Mouse (Mus musculus) CH12.LX (cell line): ENCODE data around the gene Ankrd11. TPM values are rescaled to one million over a fixed set of nuclear protein-coding genes. Genes with fewer than 3 reads are reported as not detected.

ENCODE experiments used
- DNase-seq: peaks from one replicate; pipeline ENCODE4 v3.0.0-alpha.2; 2013; ENCODE audit errors: extremely low read depth
- H3K27ac ChIP-seq: 2 replicates; pipeline ENCODE4 v1.5.1; 2012; ENCODE audit warnings: low read depth, mild to moderate bottlenecking, control low read depth, moderate library complexity; ENCODE audit not compliant: insufficient read depth
- H3K27me3 ChIP-seq: replicated peaks from 2 replicates; pipeline ENCODE3; 2012; ENCODE audit warnings: inconsistent platforms
- H3K36me3 ChIP-seq, 2 experiments: replicated peaks in 1 of 2; 2 replicates each; pipeline versions ENCODE3 to v1.6.1; 2012; ENCODE audit warnings: inconsistent platforms in 1 of 2, low read length in 1 of 2, mild to moderate bottlenecking in 1 of 2, mixed read lengths in 1 of 2, moderate library complexity in 1 of 2; ENCODE audit not compliant: control insufficient read depth in 1 of 2, insufficient read depth in 1 of 2
- H3K4me1 ChIP-seq, 2 experiments: 2 replicates each; pipeline ENCODE4 v1.6.1; 2012; ENCODE audit warnings: inconsistent platforms in 1 of 2, moderate library complexity in 1 of 2; ENCODE audit not compliant: insufficient read depth in 2 of 2, control insufficient read depth in 1 of 2
- H3K4me2 ChIP-seq: 2 replicates; pipeline ENCODE4 v1.6.1; 2012; ENCODE audit warnings: low read depth, mild to moderate bottlenecking, control low read depth; ENCODE audit not compliant: poor library complexity, insufficient read depth, severe bottlenecking
- H3K4me3 ChIP-seq, 3 experiments: fragments of 150-350 bp in 1 of 3; sonication (generic) in 1 of 3; replicated peaks in 1 of 3; 2 replicates each; pipeline versions ENCODE3 to v1.5.1; 2011 to 2012; ENCODE audit warnings: low read depth in 2 of 3, low read length in 2 of 3, mild to moderate bottlenecking in 2 of 3, moderate library complexity in 2 of 3, control low read depth in 1 of 3, improper control_type of control experiment in 1 of 3, inconsistent platforms in 1 of 3, mixed read lengths in 1 of 3; ENCODE audit not compliant: poor library complexity in 1 of 3
- H3K79me2 ChIP-seq: replicated peaks from 2 replicates; pipeline ENCODE4 v1.6.1; 2012; ENCODE audit warnings: mild to moderate bottlenecking, moderate library complexity; ENCODE audit not compliant: control insufficient read depth, poor library complexity, insufficient read depth, severe bottlenecking; ENCODE audit errors: extremely low read depth
- H3K9ac ChIP-seq: 2 replicates; pipeline ENCODE4 v1.6.1; 2012; ENCODE audit warnings: low read depth, mild to moderate bottlenecking, control low read depth, moderate library complexity; ENCODE audit not compliant: insufficient read depth
- H3K9me3 ChIP-seq: replicated peaks from 2 replicates; pipeline ENCODE3; 2012; ENCODE audit warnings: low read length, inconsistent platforms, mixed read lengths
- BHLHE40 ChIP-seq: IDR thresholded peaks from 2 replicates; pipeline ENCODE4 v1.6.1; 2011; ENCODE audit warnings: mild to moderate bottlenecking, low read depth, low read length, improper control_type of control experiment
- CHD1 ChIP-seq: IDR thresholded peaks from 2 replicates; pipeline ENCODE4 v1.6.1; 2012; ENCODE audit warnings: low read depth, low read length, improper control_type of control experiment, inconsistent platforms
- CTCF ChIP-seq, 2 experiments: IDR thresholded peaks in 1 of 2; conservative IDR thresholded peaks in 1 of 2; 2 replicates each; pipeline ENCODE4 v1.5.1; 2011 to 2012; ENCODE audit warnings: low read depth in 2 of 2, low read length in 2 of 2, improper control_type of control experiment in 1 of 2, inconsistent platforms in 1 of 2, mild to moderate bottlenecking in 1 of 2, moderate library complexity in 1 of 2
- ELF1 ChIP-seq: IDR thresholded peaks from 2 replicates; pipeline ENCODE4 v1.6.1; 2014; ENCODE audit warnings: low read depth, mild to moderate bottlenecking, inconsistent platforms, low read length, improper control_type of control experiment
- HCFC1 ChIP-seq: IDR thresholded peaks from 2 replicates; pipeline ENCODE4 v1.6.1; 2012; ENCODE audit warnings: low read depth, mild to moderate bottlenecking, inconsistent platforms, low read length, improper control_type of control experiment
- IRF4 ChIP-seq: IDR thresholded peaks from 2 replicates; pipeline ENCODE4 v1.6.1; 2014; ENCODE audit warnings: low read depth, mild to moderate bottlenecking, inconsistent platforms, low read length, improper control_type of control experiment
- JUN ChIP-seq: IDR thresholded peaks from 2 replicates; pipeline ENCODE4 v1.6.1; 2011; ENCODE audit warnings: low read depth, mild to moderate bottlenecking, low read length, improper control_type of control experiment, moderate library complexity; ENCODE audit not compliant: insufficient read depth
- KAT2A ChIP-seq: IDR thresholded peaks from 2 replicates; pipeline ENCODE4 v1.6.1; 2012; ENCODE audit warnings: low read length, improper control_type of control experiment, inconsistent platforms; ENCODE audit not compliant: insufficient replicate concordance
- MAFK ChIP-seq: IDR thresholded peaks from 2 replicates; pipeline ENCODE4 v1.6.1; 2011; ENCODE audit warnings: low read length, improper control_type of control experiment; ENCODE audit not compliant: insufficient replicate concordance
- MEF2A ChIP-seq: IDR thresholded peaks from 2 replicates; pipeline ENCODE4 v1.6.1; 2014; ENCODE audit warnings: low read depth, mild to moderate bottlenecking, inconsistent platforms, low read length, improper control_type of control experiment, borderline replicate concordance
- MXI1 ChIP-seq: IDR thresholded peaks from 2 replicates; pipeline ENCODE4 v1.6.1; 2011; ENCODE audit warnings: mild to moderate bottlenecking, low read depth, low read length, improper control_type of control experiment
- MYC ChIP-seq: IDR thresholded peaks from 2 replicates; pipeline ENCODE4 v1.6.1; 2011; ENCODE audit warnings: low read depth, mild to moderate bottlenecking, improper control_type of control experiment, low read length
- NELFE ChIP-seq: IDR thresholded peaks from 2 replicates; pipeline ENCODE4 v1.6.1; 2011; ENCODE audit warnings: low read depth, low read length, improper control_type of control experiment
- POLR2A ChIP-seq: IDR thresholded peaks from 2 replicates; pipeline ENCODE4 v1.6.1; 2011; ENCODE audit warnings: low read depth, mild to moderate bottlenecking, improper control_type of control experiment, low read length
- RAD21 ChIP-seq: IDR thresholded peaks from 2 replicates; pipeline ENCODE4 v1.6.1; 2011; ENCODE audit warnings: low read depth, mild to moderate bottlenecking, low read length, improper control_type of control experiment, moderate library complexity
- SIN3A ChIP-seq: IDR thresholded peaks from 2 replicates; pipeline ENCODE4 v1.6.1; 2012; ENCODE audit warnings: low read length, improper control_type of control experiment, inconsistent platforms
- ZKSCAN1 ChIP-seq: IDR thresholded peaks from 2 replicates; pipeline ENCODE4 v1.6.1; 2012; ENCODE audit warnings: low read depth, inconsistent platforms, low read length, improper control_type of control experiment, borderline replicate concordance
- ZMIZ1 ChIP-seq: IDR thresholded peaks from 2 replicates; pipeline ENCODE4 v1.6.1; 2012; ENCODE audit warnings: low read depth, mild to moderate bottlenecking, inconsistent platforms, low read length, improper control_type of control experiment
- dilution Hi-C: fragments of 300-500 bp; cut with MboI; formaldehyde crosslinking; loops from 2 replicates; pipeline ENCODE4 v1.14.3; 2020; ENCODE audit warnings: low sequenced_read_pairs; ENCODE audit not compliant: extremely low pct_unique_long_range_greater_than_20kb, extremely low pct_ligation_motif_present
- in situ Hi-C: fragments of 300-500 bp; cut with MboI; formaldehyde crosslinking; loops from 3 replicates; pipeline ENCODE4 v1.14.3; 2019; ENCODE audit warnings: low sequenced_read_pairs, low pct_ligation_motif_present, low pct_unique_long_range_greater_than_20kb, mixed read lengths
- polyA plus RNA-seq: library from polyadenylated mRNA; unstranded; fragments of >175 nt; gene quantifications from 2 replicates; pipeline ENCODE4 v1.2.1, GENCODE M21; 2012; ENCODE audit warnings: low read depth; ENCODE audit not compliant: insufficient read length
- total RNA-seq, 2 experiments: library from RNA; depleted of rRNA; stranded (reverse); fragments of 300-350 nt in 1 of 2; fragments of >200 nt in 1 of 2; gene quantifications; 2 replicates each; pipeline ENCODE4 v1.2.3; 2012 to 2014

Ankrd11 gene
- total and polyA plus RNA-seq, 3 experiments: 37.4 to 74.9 (median 60.7) TPM

DNA sequence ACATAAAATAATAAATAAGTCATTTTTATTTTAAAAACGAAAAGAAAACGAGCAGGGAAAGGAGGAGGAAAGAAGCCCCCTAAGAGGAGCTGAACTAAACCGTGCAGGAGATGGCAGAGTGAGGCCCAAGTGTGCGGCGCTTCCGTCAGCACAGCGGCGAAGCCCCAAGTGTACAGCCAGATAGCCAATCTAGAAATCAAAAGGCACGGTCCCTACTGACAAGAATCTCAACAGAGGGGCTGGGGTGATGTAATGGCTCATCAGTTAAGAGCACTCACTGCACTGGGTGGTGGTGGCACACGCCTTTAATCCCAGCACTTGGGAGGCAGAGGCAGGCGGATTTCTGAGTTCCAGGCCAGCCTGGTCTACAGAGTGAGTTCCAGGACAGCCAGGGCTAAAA lies 4.6 kb downstream of the Ankrd11 start:
- Histone ChIP-seq H3K79me2 (peaks cover 92% of the 10 kb centered on the region), H3K9me3 (no peaks in the 10 kb centered on the region), H3K4me2 (no peak overlapping the region), H3K27ac (no peak overlapping the region), H3K27me3 (no peaks in the 10 kb centered on the region), H3K36me3 (peaks cover 0 to 20% of the 10 kb centered on the region in 2 experiments), H3K9ac (no peak overlapping the region), H3K4me3 (no peak overlapping the region), H3K4me1 (peaks cover 17 to 70% of the 10 kb centered on the region in 2 experiments)
- no peak for DNase-seq
- in situ Hi-C loops: no loop called here
- dilution Hi-C loops: no loop called here
- no peak for TF ChIP-seq ELF1
- TF ChIP-seq KAT2A: no peak
- no peak for TF ChIP-seq MYC
- no peak for TF ChIP-seq JUN
- TF ChIP-seq MXI1: no peak
- TF ChIP-seq ZKSCAN1: no peak
- TF ChIP-seq CTCF (conservative IDR thresholded peaks at IDR 0.05 in 1 of 2, IDR thresholded peaks at IDR 0.05 in 1 of 2; ENCODE audit: low read depth in 2 of 2, low read length in 2 of 2): no peak
- no peak for TF ChIP-seq HCFC1
- TF ChIP-seq MAFK: no peak
- TF ChIP-seq ZMIZ1: no peak
- TF ChIP-seq BHLHE40: no peak
- TF ChIP-seq NELFE: no peak
- no peak for TF ChIP-seq CHD1

GRCm38 (mm10) chr8:123036956-123037355 lies 5.1 kb downstream of the Ankrd11 start:
- peaks cover 97% of the 10 kb centered on the region for H3K79me2 ChIP-seq
- H3K4me1 ChIP-seq: peaks cover 17 to 75% of the 10 kb centered on the region in 2 experiments
- H3K27ac ChIP-seq: no peak overlapping the region
- no peak overlapping the region for H3K9ac ChIP-seq
- peaks cover 0 to 24% of the 10 kb centered on the region in 2 experiments for H3K36me3 ChIP-seq
- in situ Hi-C loops (no loop called here), dilution Hi-C loops (no loop called here)
- no peak for DNase-seq
- no peak overlapping the region for H3K4me3 ChIP-seq
- H3K9me3 ChIP-seq: no peaks in the 10 kb centered on the region
- no peaks in the 10 kb centered on the region for H3K27me3 ChIP-seq
- TF ChIP-seq RAD21 (no peak), CTCF (conservative IDR thresholded peaks at IDR 0.05 in 1 of 2, IDR thresholded peaks at IDR 0.05 in 1 of 2; ENCODE audit: low read depth in 2 of 2, low read length in 2 of 2) (no peak), POLR2A (no peak), MEF2A (no peak), IRF4 (no peak), SIN3A (no peak)
- no peak overlapping the region for H3K4me2 ChIP-seq
